8 mouse cellular contexts compared by ENCODE assay signal in the genomic region with DNA sequence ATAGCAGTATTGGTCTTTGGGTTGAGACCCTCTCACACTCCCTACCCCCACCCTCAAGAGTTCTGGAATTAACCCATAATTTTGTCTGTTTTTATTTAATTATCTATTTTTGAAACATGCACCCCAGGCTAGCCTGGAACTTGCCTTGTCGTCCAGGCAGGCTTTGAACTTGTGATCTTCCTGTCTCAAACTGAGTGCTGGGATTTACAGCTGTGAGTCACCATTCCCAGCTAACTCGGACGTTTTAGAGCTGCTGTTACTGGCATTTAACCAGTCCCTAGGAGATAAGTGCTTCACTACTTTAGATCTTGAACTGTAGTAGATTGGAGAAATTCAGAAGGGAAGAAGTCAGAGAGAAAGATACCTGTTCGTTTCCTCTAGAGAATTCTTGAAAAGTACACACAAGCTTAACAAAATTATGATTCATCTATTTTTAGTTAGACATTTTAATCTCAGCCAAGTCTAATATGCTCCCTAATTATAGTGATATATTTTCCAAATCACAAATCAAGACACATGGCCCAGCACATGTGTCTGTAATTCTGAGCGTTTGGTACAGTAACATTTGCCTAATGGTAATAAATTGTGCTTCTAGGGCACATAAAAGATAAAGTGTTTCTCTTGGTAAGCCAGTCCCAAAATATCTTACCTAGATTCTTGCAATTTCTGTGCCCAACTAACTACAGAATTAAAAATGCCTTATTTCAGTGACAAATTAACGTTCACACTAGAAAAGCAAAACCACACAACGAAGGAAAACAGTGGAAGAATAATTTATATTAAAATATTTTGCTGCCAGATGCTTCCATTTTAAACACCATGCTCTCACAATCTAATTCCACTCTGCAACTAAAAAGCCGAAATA. TPM values are rescaled to one million over a fixed set of nuclear protein-coding genes. Genes with fewer than 3 reads are reported as not detected.
A peak's percentile ranks its signal among the peaks of the same experiment; 100 is the strongest.
DNase-seq lines count a peak whose midpoint lies in the region; ATAC-seq and TF ChIP-seq lines count a peak whose summit lies in the region.

No protein-coding gene starts in this region.

- peak overlapping the region; percentile 100 for H3K27ac ChIP-seq in left cerebral cortex, adult 2 months
- H3K27ac ChIP-seq in limb, embryonic 11.5 days (replicated peaks; ENCODE audit: low read depth, low read length): peak overlapping the region; percentile 84; the same call in 1 of the 2 replicates
- peak overlapping the region; percentile 28; the same call in 1 of the 2 replicates for H3K27ac ChIP-seq in small intestine, adult 2 months (ENCODE audit: insufficient read depth, low read depth, low read length)

- no peaks in the 10 kb centered on the region for H3K9me3 ChIP-seq in limb, embryonic 11.5 days (ENCODE audit: control insufficient read depth, low read length)

- no peak overlapping the region for H3K4me2 ChIP-seq in limb, embryonic 11.5 days (ENCODE audit: low read depth, severe bottlenecking)

- intact Hi-C loops in left cerebral cortex, adult 2 months (cut with DNase I): no loop called here

- peaks cover 5% of the 10 kb centered on the region; the same call in 1 of the 2 replicates for H3K4me1 ChIP-seq in limb, embryonic 11.5 days (ENCODE audit: control insufficient read depth, insufficient read depth, low read length)
- H3K4me1 ChIP-seq in small intestine, adult 2 months (ENCODE audit: control insufficient read depth, insufficient read depth, insufficient read length, low read length): peaks cover 2% of the 10 kb centered on the region; the same call in 1 of the 2 replicates

- no peak overlapping the region for H3K9ac ChIP-seq in limb, embryonic 11.5 days (ENCODE audit: low read length)

- H3K4me3 ChIP-seq in left cerebral cortex, adult 2 months: peak overlapping the region; percentile 51
- no peak overlapping the region; the same call in 1 of the 2 replicates for H3K4me3 ChIP-seq in limb, embryonic 11.5 days (ENCODE audit: low read depth, low read length)
- H3K4me3 ChIP-seq in small intestine, adult 2 months (ENCODE audit: low read depth, low read length): no peak overlapping the region

- DNase-seq in cerebellum, adult 11-12 months: peak; percentile 47
- no peak for DNase-seq in cerebellum, adult 8-10 months
- no peak for DNase-seq in left cerebral cortex, adult 2 months (ENCODE audit: extremely low spot score in 1 of 2, low spot score in 2 of 2)
- no peak for DNase-seq in left cerebral cortex, adult 9 months (ENCODE audit: low spot score in 2 of 2)
- DNase-seq in limb, embryonic 11.5 days (ENCODE audit: low spot score): no peak
- no peak for DNase-seq in ovary, postnatal 14 days (ENCODE audit: low spot score)

- H3K36me3 ChIP-seq in limb, embryonic 11.5 days (ENCODE audit: control insufficient read depth, insufficient read depth, low read length): peaks cover 2% of the 10 kb centered on the region; the same call in 1 of the 2 replicates
- peaks cover 8% of the 10 kb centered on the region for H3K36me3 ChIP-seq in small intestine, adult 2 months (ENCODE audit: control insufficient read depth, insufficient read depth, low read length)

- H3K27me3 ChIP-seq in limb, embryonic 11.5 days (ENCODE audit: control insufficient read depth, insufficient read depth, low read length): 0 out of 2 replicates have a peak, but pooled peaks cover 2% of the 10 kb centered on the region
- no peaks in the 10 kb centered on the region for H3K27me3 ChIP-seq in small intestine, adult 2 months (ENCODE audit: control insufficient read depth, insufficient read depth, low read length)

- TF ChIP-seq CTCF in left cerebral cortex, adult 2 months (IDR thresholded peaks at IDR 0.05): no peak
- no peak for TF ChIP-seq CTCF in small intestine, adult 2 months (IDR thresholded peaks at IDR 0.05; ENCODE audit: extremely low read depth, insufficient read length, insufficient replicate concordance, low read depth, low read length)

- no peak for ATAC-seq in limb, embryonic 11.5 days (ENCODE audit: insufficient number of reproducible peaks, low FRiP score, low TSS enrichment, low read depth)
- no peak for ATAC-seq in monocyte, adult 5-6 weeks (replicated peaks; ENCODE audit: insufficient number of reproducible peaks, low FRiP score, low TSS enrichment, poor library complexity, severe bottlenecking)

- 43% methylated on average over 8 of the region's 8 CpGs for WGBS in limb, embryonic 11.5 days
- 42% methylated on average over 8 of the region's 8 CpGs for WGBS in small intestine, adult 2 months

- TF ChIP-seq POLR2A in small intestine, adult 2 months (IDR thresholded peaks at IDR 0.05; ENCODE audit: low read depth, low read length): no peak

RNA-seq across cellular contexts. Expression of a gene that starts 2.2 kb away (rescaled TPM):
- 10 to 100 TPM; 42.4 to 47.9 TPM for total RNA-seq in left cerebral cortex, adult 2 months (2021)
- 28.9 and 31.8 TPM in 2 replicates for polyA plus RNA-seq in limb, embryonic 11.5 days (2014; fragmentation: Nextera tagmentation; extraction: Ambion mirVana)
- polyA plus RNA-seq in small intestine, adult 2 months (2012; rRNA removed): 80.2 and 180 TPM in 2 replicates
- 13.1 to 21.2 TPM (median 16.5 TPM) in 3 replicates for total RNA-seq in monocyte, adult 5-6 weeks (2017)

RNA-seq across cellular contexts. Expression of a gene that starts 36.8 kb away (rescaled TPM):
- total RNA-seq in left cerebral cortex, adult 2 months (2021): 1 to 10 TPM; 1.3 to 1.6 TPM
- polyA plus RNA-seq in limb, embryonic 11.5 days (2014; fragmentation: Nextera tagmentation; extraction: Ambion mirVana): 5.3 and 8.0 TPM in 2 replicates
- 0.55 and 0.82 TPM in 2 replicates for polyA plus RNA-seq in small intestine, adult 2 months (2012; rRNA removed)
- total RNA-seq in monocyte, adult 5-6 weeks (2017): not detected in 3 replicates

Comparison
In these comparisons a context has a peak if more than half of its experiments do, and no peak if none do; other contexts are left out.
1. H3K27ac ChIP-seq: peak in every context shown above with its lines; median percentile 100 in left cerebral cortex, adult 2 months; 84 in limb, embryonic 11.5 days; 28 in small intestine, adult 2 months.